8 mouse cellular contexts compared by ENCODE assay signal in the genomic region with DNA sequence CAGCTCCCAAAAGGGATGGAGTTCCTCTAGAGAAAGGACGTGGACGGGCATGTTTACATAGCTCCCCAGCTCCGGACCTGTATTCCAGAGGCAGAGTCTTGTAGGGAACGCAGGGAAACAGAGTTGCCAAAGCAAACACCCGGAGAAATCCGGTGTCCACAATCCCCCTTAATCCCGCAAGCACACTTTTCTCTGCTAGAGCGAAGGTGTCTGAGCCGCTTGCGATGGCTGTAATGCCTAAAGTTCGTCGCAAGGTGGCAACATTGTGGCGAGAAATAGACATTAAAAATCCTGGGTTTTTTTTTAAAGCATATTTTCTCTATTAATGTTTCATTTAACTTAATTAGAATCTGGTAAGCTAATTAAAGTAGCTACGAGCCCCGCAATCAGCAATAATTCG. TPM values are rescaled to one million over a fixed set of nuclear protein-coding genes. Genes with fewer than 3 reads are reported as not detected.
DNase-seq lines count a peak whose midpoint lies in the region; ATAC-seq and TF ChIP-seq lines count a peak whose summit lies in the region.

No protein-coding gene starts in this region.

- TF ChIP-seq POLR2A in spleen, adult 2 months (IDR thresholded peaks at IDR 0.05; ENCODE audit: low read depth, low read length), result no peak
- TF ChIP-seq POLR2A in bone marrow, adult 2 months (IDR thresholded peaks at IDR 0.05; ENCODE audit: borderline replicate concordance, control insufficient read depth, low read depth, low read length), result no peak

- DNase-seq in spleen, adult 2 months (ENCODE audit: low read depth in 1 of 2, low spot score in 2 of 2), result peak; percentile 26 to 54
- DNase-seq in spleen, adult 12 weeks (ENCODE audit: low spot score), result no peak
- DNase-seq in lung, adult 18-20 months, result peak; percentile 47 to 52
- peak; percentile 61 for DNase-seq in retina, adult 2 months (ENCODE audit: low read depth, low spot score)
- no peak for DNase-seq in urinary bladder, postnatal 4 days (ENCODE audit: low spot score in 2 of 2)

- H3K4me3 ChIP-seq in spleen, adult 2 months (ENCODE audit: extremely low read depth, insufficient read depth, insufficient read length), result peak overlapping the region; percentile 47
- H3K4me3 ChIP-seq in bone marrow, adult 2 months (replicated peaks; ENCODE audit: control insufficient read depth, low read depth, low read length), result no peak overlapping the region
- H3K4me3 ChIP-seq in forebrain, embryonic 12.5 days (replicated peaks), result peak overlapping the region; percentile 27
- H3K4me3 ChIP-seq in intestine, embryonic 15.5 days (replicated peaks), result peak overlapping the region; percentile 17; the same call in 1 of the 2 replicates

- peak overlapping the region; percentile 49 for H3K4me2 ChIP-seq in forebrain, embryonic 12.5 days
- peak overlapping the region; percentile 56 for H3K4me2 ChIP-seq in intestine, embryonic 15.5 days (replicated peaks)

- ATAC-seq in forebrain, embryonic 12.5 days (ENCODE audit: low FRiP score), result no peak
- ATAC-seq in intestine, embryonic 15.5 days, result no peak

- peaks cover 32% of the 10 kb centered on the region for H3K27me3 ChIP-seq in spleen, adult 2 months (ENCODE audit: control insufficient read depth, insufficient read depth, low read length)
- H3K27me3 ChIP-seq in forebrain, embryonic 12.5 days, result peaks cover 81% of the 10 kb centered on the region
- H3K27me3 ChIP-seq in intestine, embryonic 15.5 days (replicated peaks), result peaks cover 66% of the 10 kb centered on the region

- H3K4me1 ChIP-seq in spleen, adult 2 months (ENCODE audit: control insufficient read depth, insufficient read depth, insufficient read length), result peaks cover 3% of the 10 kb centered on the region
- no peaks in the 10 kb centered on the region; the same call in 1 of the 2 replicates for H3K4me1 ChIP-seq in bone marrow, adult 2 months (ENCODE audit: control insufficient read depth, insufficient read depth, low read length)
- H3K4me1 ChIP-seq in forebrain, embryonic 12.5 days, result peaks cover 57% of the 10 kb centered on the region
- H3K4me1 ChIP-seq in intestine, embryonic 15.5 days (replicated peaks), result peaks cover 35% of the 10 kb centered on the region

- H3K27ac ChIP-seq in spleen, adult 2 months (ENCODE audit: insufficient read depth, low read length), result no peak overlapping the region
- no peak overlapping the region for H3K27ac ChIP-seq in bone marrow, adult 2 months (ENCODE audit: control insufficient read depth, insufficient read depth, low read depth, low read length, poor library complexity)
- H3K27ac ChIP-seq in forebrain, embryonic 12.5 days, result no peak overlapping the region
- no peak overlapping the region for H3K27ac ChIP-seq in intestine, embryonic 15.5 days

- H3K9ac ChIP-seq in forebrain, embryonic 12.5 days, result no peak overlapping the region; the same call in 1 of the 2 replicates
- no peak overlapping the region for H3K9ac ChIP-seq in intestine, embryonic 15.5 days

- TF ChIP-seq CTCF in spleen, adult 2 months (IDR thresholded peaks at IDR 0.05; ENCODE audit: extremely low read depth, insufficient read depth, insufficient read length, insufficient replicate concordance), result peak; percentile 52; the same call in 1 of the 2 replicates
- TF ChIP-seq CTCF in bone marrow, adult 2 months (IDR thresholded peaks at IDR 0.05; ENCODE audit: control insufficient read depth, insufficient read depth, low read length), result peak; percentile 53

- under 1% methylated on average over 16 of the region's 16 CpGs for WGBS in spleen, adult 2 months
- under 1% methylated on average over 16 of the region's 16 CpGs for WGBS in bone marrow, adult 2 months
- under 1% methylated on average over 16 of the region's 16 CpGs for WGBS in forebrain, embryonic 12.5 days
- WGBS in intestine, embryonic 15.5 days, result under 1% methylated on average over 16 of the region's 16 CpGs

- no peaks in the 10 kb centered on the region for H3K9me3 ChIP-seq in forebrain, embryonic 12.5 days
- no peaks in the 10 kb centered on the region for H3K9me3 ChIP-seq in intestine, embryonic 15.5 days

- no peaks in the 10 kb centered on the region for H3K36me3 ChIP-seq in spleen, adult 2 months (ENCODE audit: control insufficient read depth, insufficient read depth, low read length)
- no peaks in the 10 kb centered on the region for H3K36me3 ChIP-seq in forebrain, embryonic 12.5 days (replicated peaks)
- no peaks in the 10 kb centered on the region for H3K36me3 ChIP-seq in intestine, embryonic 15.5 days

RNA-seq across cellular contexts. Expression of gene Skor1, which starts 13.0 kb away (rescaled TPM):
- polyA plus RNA-seq in spleen, adult 2 months (2012; rRNA removed), result 0.04 and 0.09 TPM in 2 replicates
- not detected in 2 replicates for polyA plus RNA-seq in bone marrow, adult 2 months (2011; ENCODE audit: insufficient read depth, insufficient read length, low replicate concordance, missing spikeins)
- polyA plus RNA-seq in forebrain, embryonic 12.5 days (2016; fragmentation: Nextera tagmentation; extraction: Ambion mirVana), result 0.61 and 0.88 TPM in 2 replicates
- not detected in 2 replicates for polyA plus RNA-seq in intestine, embryonic 15.5 days (2015; fragmentation: Nextera tagmentation; extraction: Ambion mirVana)

Comparison
In these comparisons a context has a peak if more than half of its experiments do, and no peak if none do; other contexts are left out.
1. DNase-seq: peak in spleen, adult 2 months (2 of 2), lung, adult 18-20 months (2 of 2) and retina, adult 2 months (single experiment); none in spleen, adult 12 weeks (single experiment) and urinary bladder, postnatal 4 days (0 of 2).